Mouse (Mus musculus) C2C12 (cell line): ENCODE data around the gene Lcn6.
"Not testable (repeated sequence)": the region's sequence is repeated elsewhere in the genome, so short reads cannot be mapped to it uniquely, and the experiment has no call there.

Source experiments
- CEBPB ChIP-seq: IDR thresholded peaks from one replicate; pipeline ENCODE4 v1.6.1; 2011; ENCODE audit warnings: low read depth, mild to moderate bottlenecking, control low read depth, moderate library complexity
- CTCF ChIP-seq: IDR thresholded peaks from one replicate; pipeline ENCODE4 v1.5.1; 2011; ENCODE audit not compliant: control insufficient read depth, insufficient read depth, insufficient read length
- MYOD1 ChIP-seq: IDR thresholded peaks from one replicate; pipeline ENCODE4 v1.6.1; 2011; ENCODE audit warnings: low read depth; ENCODE audit not compliant: control insufficient read depth, insufficient read length

DNA sequence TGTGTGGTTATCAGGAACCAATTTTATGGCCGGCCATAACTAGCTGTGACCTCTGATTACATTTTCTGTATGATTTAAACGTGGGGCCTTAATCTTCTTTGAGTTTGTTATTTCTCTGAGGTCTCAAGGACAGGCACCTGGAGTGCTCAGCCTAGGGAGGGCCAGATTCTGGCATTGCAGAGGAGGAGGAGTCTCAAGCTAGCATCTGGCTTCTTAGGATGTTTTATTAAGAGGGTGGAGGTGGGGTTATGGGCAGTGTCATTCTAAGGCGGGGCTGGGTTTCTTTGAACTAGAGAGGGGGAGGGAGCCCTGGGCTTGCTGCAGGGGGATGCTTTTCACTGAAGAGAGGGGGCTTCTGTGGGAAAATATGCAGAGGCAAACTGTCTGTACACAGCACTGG, 35.1 kb downstream of the Lcn6 start:
- TF ChIP-seq CTCF, CEBPB, MYOD1: not testable (repeated sequence)
